Mouse (Mus musculus): ENCODE data around the gene Tbc1d23.

DNA sequence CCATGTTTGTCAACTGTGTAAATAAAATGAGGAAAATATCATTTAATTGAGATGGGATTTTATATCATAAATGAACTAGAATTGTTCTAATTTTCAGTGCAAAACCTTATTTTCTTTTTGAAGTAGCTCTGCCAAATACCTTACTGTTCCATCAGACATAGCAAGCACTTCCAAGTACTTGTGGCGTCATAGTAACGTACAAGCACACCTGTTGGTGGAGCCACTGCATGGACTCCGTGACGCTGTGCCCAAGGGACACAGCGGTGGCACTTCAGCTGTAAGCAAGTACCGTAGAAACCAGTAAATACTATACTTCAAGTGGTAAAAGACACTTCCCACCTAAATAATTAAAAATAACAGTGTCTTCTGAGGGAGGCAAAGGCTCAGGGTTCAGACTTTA is 10.9 kb downstream of the Tbc1d23 start:
- TF ChIP-seq CTCF (IDR thresholded peaks at IDR 0.05; ENCODE audit: borderline replicate concordance, insufficient read depth, low read depth, low read length) (no peak), POLR2A (IDR thresholded peaks at IDR 0.05; ENCODE audit: borderline replicate concordance, insufficient read depth, low read length) (no peak)

All from cerebellum, adult 2 months (tissue).